Mouse (Mus musculus) embryo, embryonic 11.5 days (tissue): ENCODE measurements around the gene Ank2.

Experiments
- DNase-seq: peaks from one replicate; pipeline ENCODE4 v3.0.0-alpha.2; 2012; ENCODE audit warnings: low read depth, low spot score

The Ank2 gene

DNA sequence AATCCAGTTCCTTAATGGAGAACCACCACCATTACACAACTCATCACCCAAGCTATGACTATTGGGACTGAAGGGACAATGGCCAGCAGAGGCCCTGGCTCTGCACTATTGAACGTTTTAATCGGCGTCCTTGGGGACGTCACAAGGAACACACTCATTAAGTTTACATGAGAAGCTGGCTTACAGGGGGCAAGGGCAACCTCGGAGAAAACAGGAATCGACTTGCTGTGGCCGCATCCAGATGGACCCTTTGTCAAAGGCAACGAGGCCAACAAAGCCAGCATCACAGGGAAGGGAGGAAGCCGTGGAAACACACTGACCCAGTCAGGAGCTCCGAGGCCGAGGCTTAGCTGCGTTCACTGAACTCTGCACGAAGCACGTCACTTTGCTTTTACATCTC, 205.1 kb downstream of the Ank2 start:
- no peak for DNase-seq

DNA sequence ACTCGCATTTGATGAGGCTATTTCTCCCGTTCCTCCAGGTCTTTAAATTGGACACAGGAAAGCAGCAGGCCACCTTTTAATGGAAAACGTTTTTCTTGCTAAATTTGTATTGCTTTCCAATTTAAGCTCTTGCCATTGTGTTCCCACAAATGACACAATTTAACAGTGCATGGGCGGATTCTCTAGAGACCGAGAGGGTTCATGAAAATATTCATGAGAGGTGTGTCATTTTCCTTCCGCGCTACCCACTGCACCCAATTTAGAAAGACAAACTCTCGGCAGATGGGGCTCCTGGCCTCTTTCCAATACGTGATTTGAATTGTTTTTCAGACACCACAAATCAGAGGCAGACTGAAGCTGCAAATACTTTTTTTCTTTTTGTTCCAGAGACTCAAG, 205.7 kb downstream of the Ank2 start:
- no peak for DNase-seq

DNA sequence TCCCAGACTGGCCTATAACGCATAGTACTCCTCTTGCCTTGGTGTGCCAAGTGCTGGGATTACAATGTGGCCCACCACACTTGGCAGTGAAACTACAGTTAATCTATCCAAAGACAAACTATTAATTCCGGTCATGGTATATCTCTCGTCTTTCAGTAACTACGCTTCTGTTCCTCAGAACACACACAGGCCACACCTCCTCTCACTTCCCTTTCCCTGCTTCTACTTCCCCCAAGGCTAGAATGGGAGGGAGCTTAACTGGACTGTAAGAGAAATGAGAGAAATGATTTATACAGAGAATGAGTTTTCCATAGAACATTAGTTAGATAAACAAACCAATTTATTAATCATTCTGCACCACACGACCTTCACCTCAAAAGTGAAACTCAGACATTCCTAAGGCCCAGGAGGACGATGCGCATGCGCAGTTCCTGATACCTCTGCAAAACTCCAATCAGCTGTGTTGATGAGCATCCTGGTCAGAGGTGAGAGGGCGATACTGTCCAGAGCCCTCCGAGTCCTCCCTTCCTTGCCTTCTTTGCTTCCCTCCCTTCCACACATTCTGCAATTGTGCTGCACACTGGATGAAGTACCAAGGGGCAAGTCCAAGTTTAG, 206.2 kb downstream of the Ank2 start:
- DNase-seq, result no peak

DNA sequence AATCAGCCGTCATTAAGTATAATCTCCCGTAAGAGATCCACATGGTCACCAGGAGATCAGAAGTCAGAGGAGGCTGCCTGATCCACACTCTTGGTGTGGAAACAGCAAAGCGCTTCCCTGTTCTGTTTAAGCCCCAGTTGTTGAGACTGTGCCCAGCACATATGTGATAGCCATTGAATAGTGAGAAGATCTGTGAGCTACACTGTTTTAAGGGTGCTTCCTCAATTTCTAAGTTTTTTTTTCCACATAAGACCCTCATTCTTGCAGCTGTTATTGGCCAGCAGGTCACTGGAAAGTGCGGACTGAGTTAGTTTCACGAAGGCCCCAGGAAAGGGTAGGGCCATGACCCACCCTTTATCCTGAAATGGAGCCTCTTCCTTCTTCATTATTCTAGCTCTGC, 216.9 kb downstream of the Ank2 start:
- DNase-seq, result no peak

DNA sequence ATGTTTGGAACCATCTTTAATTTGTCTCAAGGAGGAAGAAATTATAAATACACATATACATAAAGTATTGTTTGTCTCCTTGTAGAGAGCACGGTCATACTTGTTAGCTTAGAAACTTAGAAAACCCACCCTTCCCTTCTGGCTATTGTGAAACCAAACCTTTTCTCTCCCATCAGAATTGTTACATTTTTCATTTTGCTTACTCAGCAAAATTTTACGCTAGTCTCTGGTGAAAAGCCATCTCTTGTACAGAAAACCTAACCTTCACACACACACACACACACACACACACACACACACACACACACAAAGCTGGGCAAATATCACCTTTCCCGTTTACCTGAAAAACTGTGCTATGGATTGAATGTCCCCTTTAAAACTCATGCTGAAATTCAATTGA, 217.8 kb downstream of the Ank2 start:
- no peak for DNase-seq

DNA sequence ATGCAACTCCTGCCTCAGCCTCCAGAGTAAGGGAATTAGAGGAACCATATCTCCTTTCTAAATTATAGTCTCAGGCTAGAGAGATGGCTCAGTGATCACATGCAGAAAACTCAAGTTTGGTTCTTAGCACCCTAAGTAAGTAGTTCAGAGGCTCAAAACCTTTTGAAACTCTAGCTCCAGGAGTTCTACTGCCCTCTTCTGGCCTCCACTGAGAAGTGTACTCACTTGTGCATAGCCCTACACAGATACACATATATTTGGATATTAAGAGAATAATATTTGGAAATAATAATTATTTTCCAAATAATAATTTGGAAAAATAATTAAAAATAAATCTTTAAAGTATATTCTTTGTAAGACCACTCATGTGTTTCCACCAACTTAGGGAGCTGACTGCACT, 218.8 kb downstream of the Ank2 start:
- DNase-seq, result no peak

DNA sequence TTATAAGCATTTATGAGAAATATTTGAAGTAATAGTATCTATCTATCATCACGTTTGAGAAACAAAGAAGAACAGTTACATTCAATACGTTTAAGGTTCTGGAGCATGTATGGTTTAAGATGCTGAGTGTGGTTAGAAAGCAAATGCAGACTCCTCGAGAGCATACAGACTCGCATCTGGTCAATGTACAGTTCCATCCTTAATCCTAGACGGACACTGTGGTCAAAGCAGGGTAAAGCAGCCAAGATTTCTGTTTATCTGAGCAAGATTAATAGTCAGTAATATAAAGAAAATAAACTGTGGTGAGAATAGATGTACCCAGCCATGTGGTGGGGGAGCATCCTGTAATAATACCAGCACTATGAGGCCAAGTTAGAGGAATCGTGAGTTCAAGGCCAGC, 223.2 kb downstream of the Ank2 start:
- DNase-seq, result no peak

DNA sequence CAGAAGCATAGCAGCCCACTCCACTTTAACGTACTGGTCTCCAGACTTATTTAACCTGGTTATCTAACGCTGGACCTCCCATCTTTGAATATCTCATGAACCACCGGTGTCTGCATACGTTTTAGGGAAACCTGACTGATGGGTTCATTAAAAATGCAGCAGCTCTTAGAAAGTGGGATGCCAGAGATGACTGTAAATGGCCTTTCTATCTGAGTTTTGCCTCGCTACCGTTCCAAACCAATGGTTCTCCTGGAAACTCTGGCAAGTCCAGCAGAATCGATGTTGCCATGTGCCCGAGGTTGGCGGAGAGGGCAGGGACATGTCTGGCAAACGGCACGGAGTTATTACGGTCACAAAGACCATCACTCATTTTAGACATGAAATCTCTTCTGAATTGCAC, 226.3 kb downstream of the Ank2 start:
- DNase-seq, result no peak

DNA sequence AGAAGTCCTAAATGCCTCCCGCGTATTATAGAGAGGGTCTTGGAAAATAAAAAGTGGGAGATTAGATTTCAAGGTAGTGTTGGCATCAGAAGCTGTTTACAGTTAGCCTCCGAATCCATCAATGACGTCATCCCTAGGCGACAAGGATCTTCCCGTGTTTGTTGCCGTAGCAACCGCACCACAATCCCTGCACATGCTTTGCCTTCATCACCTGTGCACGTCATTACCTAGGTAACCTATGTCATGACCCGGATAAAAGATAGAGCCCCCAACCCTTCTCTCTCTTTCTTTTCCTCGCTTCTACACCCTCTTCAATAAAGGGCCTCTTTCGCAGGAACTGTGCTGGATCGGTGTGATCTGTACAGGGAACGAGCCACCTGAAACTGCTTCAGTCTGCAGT, 229.5 kb downstream of the Ank2 start:
- DNase-seq, result no peak

DNA sequence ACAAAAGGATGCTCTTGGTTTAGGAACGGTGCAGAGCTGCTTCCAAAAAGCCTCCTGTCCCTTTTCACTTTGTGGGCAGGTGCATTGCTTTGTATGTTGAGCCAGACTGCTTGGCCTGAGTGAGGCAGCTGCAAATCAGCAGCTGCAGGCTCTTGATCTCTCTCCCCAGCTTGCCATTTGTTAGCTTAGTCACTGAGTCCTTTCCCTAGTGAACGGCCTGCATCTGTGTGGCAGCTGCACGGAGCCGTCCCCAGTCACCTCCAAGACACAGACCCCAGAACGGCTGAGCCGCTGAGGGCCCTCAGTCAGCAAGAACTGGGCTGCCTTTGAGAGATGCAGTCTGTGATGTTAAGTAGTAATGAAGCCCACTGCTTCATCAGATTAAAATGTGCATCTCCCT, 231.3 kb downstream of the Ank2 start:
- no peak for DNase-seq

DNA sequence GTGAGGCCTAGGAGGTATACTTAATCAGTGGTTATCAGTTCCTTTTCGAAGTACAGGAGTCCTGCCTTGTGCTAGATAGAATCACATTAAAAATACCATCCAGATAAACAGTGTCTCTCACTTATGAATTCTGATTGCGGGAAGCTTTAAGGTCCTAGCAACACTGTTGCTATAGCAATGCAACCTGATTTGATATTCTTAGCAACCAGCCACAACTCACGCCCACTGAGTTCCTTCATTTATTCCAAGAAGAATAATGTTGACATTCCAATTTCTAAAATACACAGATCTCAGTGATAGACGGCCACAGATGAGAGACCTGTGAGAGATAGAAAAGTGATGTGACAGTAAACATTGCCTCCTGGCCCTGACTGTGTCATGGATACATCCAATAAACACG, 233.4 kb downstream of the Ank2 start:
- no peak for DNase-seq

DNA sequence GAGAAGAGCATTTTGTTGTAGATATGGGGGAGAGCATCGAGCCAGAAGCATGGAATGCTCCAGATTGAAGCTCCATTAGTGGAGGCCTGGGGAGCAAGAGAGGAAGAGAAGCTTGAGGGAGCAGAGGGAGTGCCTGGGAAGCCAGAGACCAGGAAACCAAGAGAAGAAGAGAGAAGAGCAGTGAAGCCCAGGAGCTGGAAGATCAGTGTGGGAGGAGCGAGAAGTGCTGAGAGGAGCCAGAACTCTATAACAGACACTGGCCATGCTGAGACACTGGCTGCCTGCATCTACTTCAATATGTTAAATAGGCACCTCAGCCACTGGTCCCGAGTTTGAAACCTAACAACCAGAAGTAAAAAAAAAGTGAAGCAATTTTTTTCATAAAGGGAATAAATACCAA, 234.0 kb downstream of the Ank2 start:
- no peak for DNase-seq

DNA sequence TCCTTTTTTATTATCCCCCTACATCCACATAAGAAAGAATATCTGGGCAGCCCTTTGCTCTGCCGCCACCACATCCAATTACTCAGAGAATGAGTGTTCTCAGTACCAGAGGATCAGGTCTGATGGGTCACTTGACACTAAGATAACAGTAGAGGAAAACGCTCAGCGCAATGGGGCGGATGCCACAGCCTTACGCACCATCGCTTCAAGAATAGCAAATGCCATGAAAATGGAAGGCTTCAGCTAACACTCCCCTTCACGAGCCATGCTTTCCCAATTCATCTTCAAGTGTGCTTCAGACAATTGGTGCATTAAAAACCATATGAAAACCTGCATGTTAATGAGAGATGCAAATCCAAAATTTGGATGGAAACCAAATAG, 238.4 kb downstream of the Ank2 start:
- no peak for DNase-seq

DNA sequence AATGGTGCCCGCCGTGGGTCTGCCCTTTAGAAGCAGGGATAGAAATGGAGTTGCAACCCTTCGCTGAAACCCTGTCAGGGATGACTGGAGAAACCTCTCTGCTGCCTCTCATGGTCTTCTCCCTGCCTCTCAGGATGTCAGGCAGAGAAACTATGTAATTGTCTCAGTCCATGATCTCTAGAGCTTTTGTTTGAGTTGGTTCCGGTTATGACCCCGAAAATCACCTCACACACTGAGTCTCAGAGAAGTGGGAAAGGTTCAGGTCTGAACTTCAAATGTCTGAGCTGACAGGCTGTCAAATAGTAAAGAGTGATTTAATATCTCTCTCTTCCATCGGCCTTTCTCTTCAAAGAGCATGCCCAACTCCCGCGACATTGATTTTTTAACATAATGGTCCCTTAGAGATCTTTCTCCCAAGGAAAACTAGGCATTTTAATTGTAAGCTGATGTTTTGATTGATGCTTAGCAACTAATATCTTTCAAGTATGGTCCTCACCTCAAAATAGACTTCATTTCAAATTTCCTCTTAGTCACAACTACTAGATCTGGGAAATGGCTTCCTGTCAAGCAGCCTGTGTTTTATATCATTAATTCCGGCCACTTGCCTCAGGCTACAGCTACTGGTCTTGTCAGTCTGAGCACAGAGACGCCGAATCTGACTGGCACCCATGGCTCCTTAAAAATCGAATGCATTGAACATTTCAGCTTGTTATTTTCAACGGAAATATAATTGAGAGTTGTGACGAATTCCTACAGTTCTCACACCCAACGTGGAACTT, 239.0 kb downstream of the Ank2 start:
- no peak for DNase-seq

DNA sequence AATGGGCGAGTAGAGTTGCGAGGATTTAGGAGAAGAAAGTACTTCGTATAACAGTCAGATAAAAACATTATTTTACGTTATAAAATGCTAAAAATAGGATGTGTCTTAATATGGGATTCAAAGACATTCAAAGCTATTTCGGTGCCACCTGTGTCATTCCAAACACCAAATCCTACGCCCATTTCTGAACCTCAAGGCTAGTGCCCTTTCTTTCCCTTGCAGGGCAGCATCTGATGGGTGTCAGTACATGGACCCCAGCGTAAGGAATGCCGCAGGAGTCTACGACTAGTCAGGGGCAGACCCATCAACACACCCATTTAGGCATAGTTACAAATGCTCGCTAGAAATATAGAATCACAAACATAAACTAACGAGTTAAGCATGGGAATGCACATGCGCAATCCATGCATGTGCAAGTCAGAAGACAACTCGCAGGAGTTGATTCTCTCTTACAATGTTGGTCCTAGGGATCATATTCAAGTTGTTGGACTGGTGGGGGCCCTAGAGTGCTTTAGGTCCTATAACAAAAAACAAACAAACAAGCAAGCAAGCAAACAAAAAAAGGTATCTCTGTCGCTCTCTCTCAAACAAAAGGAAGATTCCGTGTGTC, 240.6 kb downstream of the Ank2 start:
- DNase-seq, result no peak

DNA sequence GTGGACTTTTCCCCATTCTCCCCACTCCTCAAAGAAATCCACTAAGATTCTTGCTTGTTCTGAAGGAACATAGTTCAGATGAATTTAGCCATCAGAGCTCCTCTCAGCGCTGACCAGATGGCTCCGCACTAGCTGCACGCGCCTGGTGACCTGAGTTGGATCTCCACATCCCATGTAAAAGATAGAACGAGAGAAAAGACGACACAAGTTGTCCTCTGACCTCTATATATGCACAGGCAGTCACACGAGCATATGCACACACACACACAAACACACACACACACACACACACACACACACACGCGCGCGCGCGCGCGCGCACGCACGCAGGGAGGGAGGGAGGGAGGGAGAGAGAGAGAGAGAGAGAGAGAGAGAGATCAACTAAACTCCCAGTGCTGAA, 241.2 kb downstream of the Ank2 start:
- peak; percentile 42 for DNase-seq

DNA sequence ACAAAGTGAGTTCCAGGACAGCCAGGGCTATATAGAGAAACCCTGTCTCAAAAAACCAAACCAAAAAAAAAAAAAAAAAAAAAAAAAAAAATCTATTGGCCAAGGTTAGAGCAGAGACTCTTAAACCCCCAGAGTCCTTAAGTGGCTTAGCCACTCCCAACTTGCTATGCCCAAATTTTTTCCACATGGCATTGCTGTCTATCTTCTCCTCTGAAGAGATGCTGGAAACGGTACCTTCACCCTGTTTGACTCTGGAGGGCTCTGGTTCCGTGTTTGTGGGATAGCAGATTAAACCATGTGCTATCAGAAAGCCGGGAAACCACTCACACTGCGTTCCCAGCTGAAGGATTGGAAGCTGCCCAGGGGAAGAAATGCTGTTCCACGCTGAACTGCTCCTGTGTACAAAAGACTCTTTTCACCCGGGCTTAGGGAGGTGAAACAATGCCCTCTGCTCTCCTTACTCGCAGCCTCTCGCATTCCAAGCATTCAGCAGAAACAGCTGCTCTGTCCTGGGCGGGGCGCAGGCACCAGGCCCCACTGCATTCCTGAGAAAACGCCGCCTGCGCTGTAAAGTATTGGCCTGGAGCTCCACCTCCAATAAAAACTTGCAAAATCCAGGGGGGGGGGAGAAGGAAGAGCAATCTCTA, 241.7 kb downstream of the Ank2 start:
- DNase-seq, result peak; percentile 75

DNA sequence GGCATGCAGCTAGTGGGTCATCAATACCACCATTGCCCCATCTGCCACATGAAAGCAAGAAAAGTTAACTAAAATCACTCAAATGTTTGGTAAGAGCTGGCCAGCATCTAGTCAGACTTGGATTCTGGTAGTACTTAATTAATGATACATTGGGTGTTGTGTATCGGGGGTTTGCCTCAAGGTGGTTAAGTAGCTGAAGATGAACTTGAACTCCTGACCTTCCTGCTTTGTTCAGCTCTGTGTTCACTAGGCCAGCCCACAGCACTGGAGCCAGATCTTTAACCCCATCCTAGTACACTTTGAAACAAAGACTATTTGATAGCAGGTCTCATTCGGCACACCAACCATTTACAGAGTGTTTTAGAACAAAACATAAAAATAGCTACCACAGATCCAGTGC, 242.5 kb downstream of the Ank2 start:
- DNase-seq, result no peak

DNA sequence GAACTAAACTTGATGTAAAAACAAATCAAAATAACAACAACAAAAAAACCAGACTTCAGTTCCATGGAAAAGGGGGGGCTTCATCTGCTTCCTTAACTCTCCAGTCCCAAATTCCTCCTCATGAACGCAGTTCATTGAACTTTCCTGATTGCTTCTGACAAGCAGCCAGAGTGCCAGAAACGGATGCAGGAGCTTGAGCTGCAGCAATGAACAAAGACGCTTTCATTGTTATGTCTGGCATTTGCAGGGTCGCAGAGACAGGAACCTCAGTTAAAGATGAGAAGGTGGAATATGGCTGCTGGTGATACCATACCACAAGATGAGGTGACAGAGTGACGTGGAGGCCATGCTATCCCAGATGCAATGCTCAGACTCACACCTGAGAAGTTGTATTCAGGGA, 248.2 kb downstream of the Ank2 start:
- DNase-seq, result no peak

DNA sequence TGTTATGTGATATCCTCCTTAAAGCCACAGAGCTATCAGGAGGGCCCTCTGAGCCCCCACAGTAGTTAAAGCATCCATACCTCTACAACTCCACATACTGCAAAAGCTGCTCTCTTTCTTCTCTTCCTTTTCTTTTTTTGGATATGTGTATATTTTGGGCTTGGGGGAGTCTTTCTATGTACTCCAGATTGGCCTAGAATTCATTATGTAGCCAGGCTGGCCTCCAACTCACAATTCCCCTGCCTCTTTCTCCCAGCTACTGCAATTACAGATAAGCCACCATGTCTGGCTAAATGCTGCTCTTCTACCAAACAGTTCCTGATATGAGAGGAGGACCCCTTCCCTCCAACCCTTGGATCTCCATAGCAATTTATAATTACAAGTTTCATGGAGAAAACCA, 250.5 kb downstream of the Ank2 start:
- no peak for DNase-seq

DNA sequence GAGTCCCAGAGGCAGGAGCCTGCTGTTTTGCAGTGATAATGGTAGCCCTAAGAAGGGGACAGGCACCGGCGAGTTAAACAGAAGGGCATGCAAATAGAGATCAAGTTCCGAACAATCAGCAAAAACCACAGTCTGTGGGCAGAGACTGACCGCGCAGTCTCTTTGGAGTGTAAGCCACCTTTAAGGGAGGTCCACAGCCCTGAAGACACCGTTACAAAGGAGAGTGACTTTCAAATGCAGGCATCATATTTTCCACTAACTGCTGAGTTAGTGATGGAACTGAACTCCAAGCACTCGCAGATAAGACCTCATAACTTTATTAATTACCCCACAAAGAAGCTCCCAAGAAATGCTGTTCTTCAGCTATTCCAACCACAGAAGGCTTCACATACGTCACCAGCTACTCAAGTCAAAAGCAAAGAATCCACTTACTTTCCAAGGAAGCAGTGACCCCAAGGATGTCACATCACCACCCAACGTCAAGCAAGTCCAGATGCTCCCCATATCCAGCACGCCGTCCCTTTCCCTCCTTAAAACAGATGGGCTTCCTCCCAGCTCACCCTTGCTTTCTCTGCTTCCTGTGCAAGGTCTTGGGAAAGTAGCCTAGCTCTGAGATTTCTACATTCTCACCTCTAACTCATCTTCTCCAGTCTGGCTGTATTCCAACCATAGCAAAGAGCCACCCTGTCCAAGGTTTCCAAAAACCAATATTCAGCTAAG, 252.0 kb downstream of the Ank2 start:
- DNase-seq, result no peak
